ENCODE assay signal across 10 mouse cellular contexts in the genomic region with DNA sequence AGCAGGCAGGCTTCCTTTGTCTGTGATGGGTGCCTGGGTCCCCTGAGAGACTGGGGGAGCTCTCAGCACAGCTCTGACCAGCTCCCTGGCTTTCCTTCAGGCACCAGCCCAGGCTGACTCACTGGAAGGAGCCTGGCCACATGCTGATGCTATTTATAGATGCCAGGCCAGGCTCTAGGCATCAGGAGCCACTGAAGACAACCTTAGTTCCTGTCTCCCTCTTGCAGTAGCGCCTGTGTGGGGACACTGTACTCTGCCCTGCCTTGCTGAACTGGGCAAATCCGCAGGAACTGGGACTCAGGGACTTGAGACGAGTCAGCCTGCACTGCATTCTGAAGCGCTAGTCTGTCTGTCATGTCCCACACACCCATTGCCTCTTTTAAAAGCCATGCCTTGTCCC. TPM values are rescaled to one million over a fixed set of nuclear protein-coding genes. Genes with fewer than 3 reads are reported as not detected.
DNase-seq lines count a peak whose midpoint lies in the region; ATAC-seq and TF ChIP-seq lines count a peak whose summit lies in the region.
"Had no signal": no experiment of that assay in that cellular context is flagged by ENCODE, and none has a peak within 500 bp of the region (broad histone marks: within the 10 kb centered on the region; RNA-seq: fewer than 3 reads in every experiment).

No protein-coding gene starts in this region.

- DNase-seq in right cerebral cortex, adult 18-20 months, result peak; percentile 51
- DNase-seq in right cerebral cortex, postnatal 4 days, result no peak
- DNase-seq in adrenal gland, postnatal 25 days, result peak; percentile 54
- no peak for DNase-seq in hindbrain, embryonic 11.5 days (ENCODE audit: low spot score)
- no peak for DNase-seq in retina, embryonic 14.5 days (ENCODE audit: low spot score)
- DNase-seq: lung, embryonic 14.5 days had no signal

- peaks cover 10% of the 10 kb centered on the region for H3K27me3 ChIP-seq in hindbrain, embryonic 11.5 days (ENCODE audit: control insufficient read depth, insufficient read depth, low read length)

- ATAC-seq in hindbrain, embryonic 11.5 days (ENCODE audit: low FRiP score), result no peak
- ATAC-seq: forebrain, embryonic 14.5 days; inflammation-experienced regulatory T-cells, adult 6 months had no signal

- H3K4me3 ChIP-seq in cortical plate, adult 2 months (ENCODE audit: insufficient read depth, low read length), result no peak overlapping the region
- H3K4me3 ChIP-seq in olfactory bulb, adult 2 months (ENCODE audit: insufficient read depth, low read depth, low read length), result no peak overlapping the region
- no peak overlapping the region for H3K4me3 ChIP-seq in hindbrain, embryonic 11.5 days (ENCODE audit: low read depth, low read length)

- WGBS in olfactory bulb, adult 2 months, result 61% methylated on average over 4 of the region's 4 CpGs
- WGBS in hindbrain, embryonic 11.5 days, result 73% methylated on average over 4 of the region's 4 CpGs

- H3K36me3 ChIP-seq in hindbrain, embryonic 11.5 days (ENCODE audit: control insufficient read depth, insufficient read depth, low read length), result peaks cover 5% of the 10 kb centered on the region; the same call in 1 of the 2 replicates

- peaks cover 3% of the 10 kb centered on the region for H3K4me1 ChIP-seq in cortical plate, adult 2 months (ENCODE audit: control insufficient read depth, insufficient read depth, low read length)
- peaks cover 33% of the 10 kb centered on the region for H3K4me1 ChIP-seq in olfactory bulb, adult 2 months (ENCODE audit: control insufficient read depth, insufficient read depth, low read length)
- H3K4me1 ChIP-seq in hindbrain, embryonic 11.5 days (replicated peaks; ENCODE audit: control insufficient read depth, insufficient read depth, low read length), result no peaks in the 10 kb centered on the region

- H3K4me2 ChIP-seq in hindbrain, embryonic 11.5 days (replicated peaks; ENCODE audit: low read depth, low read length), result no peak overlapping the region
- H3K4me2 ChIP-seq: lung, embryonic 14.5 days had no signal

- H3K27ac ChIP-seq in cortical plate, adult 2 months (ENCODE audit: insufficient read depth, low read length), result peak overlapping the region; percentile 38; the same call in 1 of the 2 replicates
- H3K27ac ChIP-seq in olfactory bulb, adult 2 months (ENCODE audit: insufficient read depth, low read depth, low read length), result 0 out of 2 replicates have a peak overlapping the region, but pooled peaks have one; percentile 35
- H3K27ac ChIP-seq in hindbrain, embryonic 11.5 days (ENCODE audit: low read depth, low read length), result no peak overlapping the region

- H3K9me3 ChIP-seq in hindbrain, embryonic 11.5 days (ENCODE audit: control insufficient read depth, low read length), result no peaks in the 10 kb centered on the region

- no peak for TF ChIP-seq CTCF in cortical plate, adult 2 months (IDR thresholded peaks at IDR 0.05; ENCODE audit: extremely low read depth, insufficient read depth, low read length)
- TF ChIP-seq CTCF in olfactory bulb, adult 2 months (IDR thresholded peaks at IDR 0.05; ENCODE audit: insufficient read depth, low read depth, low read length), result no peak

- TF ChIP-seq POLR2A in cortical plate, adult 2 months (IDR thresholded peaks at IDR 0.05; ENCODE audit: extremely low read depth, insufficient read depth, low read length), result no peak
- TF ChIP-seq POLR2A in olfactory bulb, adult 2 months (IDR thresholded peaks at IDR 0.05; ENCODE audit: insufficient read depth, low read depth, low read length), result no peak

- no peak overlapping the region for H3K9ac ChIP-seq in hindbrain, embryonic 11.5 days (ENCODE audit: low read depth, low read length)
- H3K9ac ChIP-seq: lung, embryonic 14.5 days had no signal

RNA-seq across cellular contexts. Expression of a gene that starts 1.9 kb away (rescaled TPM):
- total RNA-seq in adrenal gland, postnatal 25 days (2021), result 1.9 and 2.9 TPM in 2 replicates
- 83.8 and 85.3 TPM in 2 replicates for polyA plus RNA-seq in cortical plate, adult 2 months (2012; rRNA removed)
- polyA plus RNA-seq in olfactory bulb, adult 2 months (2012; ENCODE audit: insufficient read depth, insufficient read length, low replicate concordance, missing spikeins), result not detected in 2 replicates
- polyA plus RNA-seq in hindbrain, embryonic 11.5 days (2014; fragmentation: Nextera tagmentation; extraction: Ambion mirVana), result 3.4 and 5.8 TPM in 2 replicates
- polyA plus RNA-seq: inflammation-experienced regulatory T-cells, adult 6 months had no signal

RNA-seq across cellular contexts. Expression of a gene that starts 9.9 kb away (rescaled TPM):
- total RNA-seq in adrenal gland, postnatal 25 days (2021), result 45.1 and 80.7 TPM in 2 replicates
- polyA plus RNA-seq in cortical plate, adult 2 months (2012; rRNA removed), result 72.8 and 73.0 TPM in 2 replicates
- not detected in 2 replicates for polyA plus RNA-seq in olfactory bulb, adult 2 months (2012; ENCODE audit: insufficient read depth, insufficient read length, low replicate concordance, missing spikeins)
- polyA plus RNA-seq in hindbrain, embryonic 11.5 days (2014; fragmentation: Nextera tagmentation; extraction: Ambion mirVana), result 9.2 and 11.0 TPM in 2 replicates

RNA-seq across cellular contexts. Expression of a gene that starts 12.6 kb away (rescaled TPM):
- total RNA-seq in adrenal gland, postnatal 25 days (2021), result 4.5 and 7.8 TPM in 2 replicates
- polyA plus RNA-seq in cortical plate, adult 2 months (2012; rRNA removed), result 77.9 and 152 TPM in 2 replicates
- not detected in 2 replicates for polyA plus RNA-seq in olfactory bulb, adult 2 months (2012; ENCODE audit: insufficient read depth, insufficient read length, low replicate concordance, missing spikeins)
- 6.6 and 7.2 TPM in 2 replicates for polyA plus RNA-seq in hindbrain, embryonic 11.5 days (2014; fragmentation: Nextera tagmentation; extraction: Ambion mirVana)
- polyA plus RNA-seq: inflammation-experienced regulatory T-cells, adult 6 months had no signal

RNA-seq across cellular contexts. Expression of a gene that starts 32.6 kb away (rescaled TPM):
- total RNA-seq in adrenal gland, postnatal 25 days (2021), result 198 and 223 TPM in 2 replicates
- 222 and 228 TPM in 2 replicates for polyA plus RNA-seq in cortical plate, adult 2 months (2012; rRNA removed)
- polyA plus RNA-seq in olfactory bulb, adult 2 months (2012; ENCODE audit: insufficient read depth, insufficient read length, low replicate concordance, missing spikeins), result not detected in 2 replicates
- 200 and 210 TPM in 2 replicates for polyA plus RNA-seq in hindbrain, embryonic 11.5 days (2014; fragmentation: Nextera tagmentation; extraction: Ambion mirVana)

RNA-seq across cellular contexts. Expression of a gene that starts 42.5 kb away (rescaled TPM):
- total RNA-seq in adrenal gland, postnatal 25 days (2021), result 54.3 and 80.2 TPM in 2 replicates
- polyA plus RNA-seq in cortical plate, adult 2 months (2012; rRNA removed), result 66.2 and 68.5 TPM in 2 replicates
- not detected in 2 replicates for polyA plus RNA-seq in olfactory bulb, adult 2 months (2012; ENCODE audit: insufficient read depth, insufficient read length, low replicate concordance, missing spikeins)
- polyA plus RNA-seq in hindbrain, embryonic 11.5 days (2014; fragmentation: Nextera tagmentation; extraction: Ambion mirVana), result 44.1 and 46.4 TPM in 2 replicates

Comparison
In these comparisons a context has a peak if more than half of its experiments do, and no peak if none do; other contexts are left out.
1. DNase-seq: peak in right cerebral cortex, adult 18-20 months (single experiment) and adrenal gland, postnatal 25 days (single experiment); none in right cerebral cortex, postnatal 4 days (single experiment), hindbrain, embryonic 11.5 days (single experiment) and retina, embryonic 14.5 days (single experiment).
2. RNA of a gene that starts 9.9 kb away (polyA plus RNA-seq): 72.8 to 73.0 TPM in cortical plate, adult 2 months and 9.2 to 11.0 TPM in hindbrain, embryonic 11.5 days; not detected in olfactory bulb, adult 2 months; every median in the first group is over 10 times any median in the second.